Mouse (Mus musculus): ENCODE results near the gene Lactb.

DNA sequence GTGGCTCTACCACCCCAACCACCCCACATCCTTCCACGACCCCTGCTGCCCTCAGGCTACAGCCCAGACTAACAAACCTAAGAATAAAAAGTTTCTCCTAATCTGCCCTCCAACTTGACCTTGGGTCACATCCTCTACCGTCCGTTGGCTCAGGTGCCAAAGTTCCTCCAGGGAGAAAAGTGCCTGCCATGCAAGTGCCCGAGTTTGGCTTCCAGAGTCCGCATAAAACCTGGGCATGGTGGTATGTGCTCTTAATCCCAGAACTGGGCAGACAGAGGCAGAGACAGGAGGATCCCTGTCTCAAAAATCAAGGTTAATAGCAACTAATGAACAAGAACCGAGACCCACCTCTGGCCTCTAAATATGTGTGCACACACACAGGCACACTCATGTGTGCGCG is 68.2 kb downstream of the Lactb start:
- TF ChIP-seq POLR2A (IDR thresholded peaks at IDR 0.05; ENCODE audit: low read depth, low read length) (no peak), CTCF (IDR thresholded peaks at IDR 0.05; ENCODE audit: extremely low read depth, insufficient read depth, insufficient read length, insufficient replicate concordance) (no peak)

Measured in spleen, adult 2 months (tissue).